In genomic region chr7:129774261-129774861, GRCm38 (mm10) we compare ENCODE assay signal across 8 mouse cellular contexts.
DNase-seq lines count a peak whose midpoint lies in the region; ATAC-seq and TF ChIP-seq lines count a peak whose summit lies in the region.

No protein-coding gene starts in this region.

- DNase-seq in lung, postnatal 0 days (ENCODE audit: low spot score), result no peak
- no peak for DNase-seq in lung, postnatal 36 days
- peak; percentile 66 to 68 for DNase-seq in cerebellum, postnatal 36 days
- peak; percentile 72 for DNase-seq in intestine, embryonic 14.5 days (ENCODE audit: low spot score)
- DNase-seq in c-Kit-positive CD71-positive TER-119-positive erythroid progenitor cells, embryonic 14.5 days (ENCODE audit: low spot score), result no peak
- DNase-seq in spleen, adult 18-20 months, result no peak
- DNase-seq in layer of hippocampus, adult 2 months (ENCODE audit: low spot score in 2 of 2), result no peak

- H3K36me3 ChIP-seq in lung, postnatal 0 days (ENCODE audit: insufficient read depth, low read length), result no peaks in the 10 kb centered on the region
- no peaks in the 10 kb centered on the region for H3K36me3 ChIP-seq in intestine, embryonic 14.5 days (ENCODE audit: control insufficient read depth, insufficient read depth, low read length)
- H3K36me3 ChIP-seq in neural tube, embryonic 15.5 days, result no peaks in the 10 kb centered on the region

- no peak overlapping the region for H3K9ac ChIP-seq in lung, postnatal 0 days (replicated peaks; ENCODE audit: low read depth)
- no peak overlapping the region for H3K9ac ChIP-seq in intestine, embryonic 14.5 days (ENCODE audit: low read length)
- H3K9ac ChIP-seq in neural tube, embryonic 15.5 days (replicated peaks), result peak overlapping the region; percentile 26; the same call in 1 of the 2 replicates

- H3K27ac ChIP-seq in lung, postnatal 0 days (ENCODE audit: low read length), result no peak overlapping the region
- peak overlapping the region; percentile 27; the same call in 1 of the 2 replicates for H3K27ac ChIP-seq in intestine, embryonic 14.5 days (ENCODE audit: low read depth)
- H3K27ac ChIP-seq in neural tube, embryonic 15.5 days (replicated peaks), result no peak overlapping the region
- H3K27ac ChIP-seq in layer of hippocampus, adult 2 months, result no peak overlapping the region

- H3K9me3 ChIP-seq in lung, postnatal 0 days (ENCODE audit: low read length), result no peaks in the 10 kb centered on the region
- H3K9me3 ChIP-seq in intestine, embryonic 14.5 days (ENCODE audit: control insufficient read depth, low read length), result no peaks in the 10 kb centered on the region
- no peaks in the 10 kb centered on the region for H3K9me3 ChIP-seq in neural tube, embryonic 15.5 days (replicated peaks)

- H3K4me3 ChIP-seq in lung, postnatal 0 days (ENCODE audit: low read depth, low read length), result no peak overlapping the region
- H3K4me3 ChIP-seq in intestine, embryonic 14.5 days (ENCODE audit: low read depth, low read length), result no peak overlapping the region
- H3K4me3 ChIP-seq in neural tube, embryonic 15.5 days (replicated peaks), result no peak overlapping the region
- no peak overlapping the region for H3K4me3 ChIP-seq in layer of hippocampus, adult 2 months

- WGBS in lung, postnatal 0 days, result 14% methylated on average over 17 of the region's 17 CpGs
- WGBS in intestine, embryonic 14.5 days, result 6% methylated on average over 17 of the region's 17 CpGs
- WGBS in neural tube, embryonic 15.5 days, result 7% methylated on average over 17 of the region's 17 CpGs

- H3K27me3 ChIP-seq in lung, postnatal 0 days (replicated peaks; ENCODE audit: insufficient read depth, low read length), result no peaks in the 10 kb centered on the region
- H3K27me3 ChIP-seq in intestine, embryonic 14.5 days (replicated peaks; ENCODE audit: control insufficient read depth, insufficient read depth, low read length), result no peaks in the 10 kb centered on the region
- 0 out of 2 replicates have a peak, but pooled peaks cover 3% of the 10 kb centered on the region for H3K27me3 ChIP-seq in neural tube, embryonic 15.5 days (replicated peaks)

- H3K4me1 ChIP-seq in lung, postnatal 0 days (ENCODE audit: insufficient read depth, low read depth, low read length), result no peaks in the 10 kb centered on the region; the same call in 1 of the 2 replicates
- peaks cover 23% of the 10 kb centered on the region for H3K4me1 ChIP-seq in intestine, embryonic 14.5 days (replicated peaks; ENCODE audit: control insufficient read depth, insufficient read depth, low read length)
- H3K4me1 ChIP-seq in neural tube, embryonic 15.5 days, result peaks cover 35% of the 10 kb centered on the region

- ATAC-seq in lung, postnatal 0 days, result no peak
- 0 out of 2 replicates have a peak, but pooled peaks have one; percentile 42 for ATAC-seq in intestine, embryonic 14.5 days (replicated peaks; ENCODE audit: low FRiP score, low TSS enrichment, low read depth)
- no peak for ATAC-seq in neural tube, embryonic 15.5 days (ENCODE audit: low FRiP score)

- no peak for TF ChIP-seq EP300 in lung, postnatal 0 days (IDR thresholded peaks at IDR 0.05)

- no peak for TF ChIP-seq CTCF in lung, postnatal 0 days (IDR thresholded peaks at IDR 0.05)
- no peak for TF ChIP-seq CTCF in layer of hippocampus, adult 2 months (conservative IDR thresholded peaks at IDR 0.05)

- H3K4me2 ChIP-seq in lung, postnatal 0 days (replicated peaks; ENCODE audit: low read depth, low read length), result peak overlapping the region; percentile 0; the same call in 1 of the 2 replicates
- H3K4me2 ChIP-seq in intestine, embryonic 14.5 days (ENCODE audit: low read length), result peak overlapping the region; percentile 23; the same call in 1 of the 2 replicates
- peak overlapping the region; percentile 23 for H3K4me2 ChIP-seq in neural tube, embryonic 15.5 days

Comparison
In these comparisons a context has a peak if more than half of its experiments do, and no peak if none do; other contexts are left out.
1. DNase-seq: peak in cerebellum, postnatal 36 days (2 of 2) and intestine, embryonic 14.5 days (single experiment); none in lung, postnatal 0 days (single experiment), lung, postnatal 36 days (single experiment), c-Kit-positive CD71-positive TER-119-positive erythroid progenitor cells, embryonic 14.5 days (single experiment), spleen, adult 18-20 months (0 of 2) and layer of hippocampus, adult 2 months (0 of 2).
2. Peak in every context shown above with its lines, with median percentiles within 50 percentile points of each other: H3K4me2 ChIP-seq.